Mouse (Mus musculus) layer of hippocampus, adult 2 months (tissue): ENCODE data around the gene Csrp3. TPM values are rescaled to one million over a fixed set of nuclear protein-coding genes. Genes with fewer than 3 reads are reported as not detected.

Experiments
- DNase-seq, 2 experiments: peaks; one replicate each; pipeline ENCODE4 v3.0.0; 2022; ENCODE audit warnings: low spot score in 2 of 2
- H3K27ac ChIP-seq: fragments of 200-600 bp; 2 replicates; pipeline ENCODE4 v1.8.1; 2022
- H3K4me3 ChIP-seq: fragments of 200-600 bp; 2 replicates; pipeline ENCODE4 v1.8.1; 2022; ENCODE audit warnings: mild to moderate bottlenecking
- CTCF ChIP-seq: fragments of 200-600 bp; conservative IDR thresholded peaks from 2 replicates; pipeline ENCODE4 v1.8.1; 2022; ENCODE audit warnings: antibody characterized with exemption, mild to moderate bottlenecking, moderate library complexity
- total RNA-seq, 2 experiments: library from RNA; stranded (reverse); gene quantifications; 2 replicates each; pipeline ENCODE4 v1.2.3; 2021

The Csrp3 gene
- total RNA-seq, 2 experiments from 2014 or later = not detected

DNA sequence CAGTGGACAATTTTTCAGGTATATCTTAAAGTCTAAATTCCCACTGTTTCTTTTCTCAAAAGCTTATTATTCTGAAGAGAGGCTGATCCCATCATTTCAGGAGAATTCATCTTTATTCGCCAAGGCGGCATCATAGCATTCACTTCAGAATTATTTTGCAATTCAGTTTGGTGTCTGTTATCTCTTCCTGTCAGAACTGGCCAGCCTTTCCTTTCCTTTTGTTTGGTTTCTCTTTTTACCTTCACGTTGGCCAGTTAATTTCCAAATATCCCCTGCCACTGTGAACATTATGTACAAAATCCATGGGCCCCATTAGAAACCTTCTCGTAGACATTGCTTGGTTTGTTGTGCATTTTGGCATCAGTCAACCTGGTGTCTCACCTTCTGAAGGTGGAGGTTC is 11.5 kb upstream of the Csrp3 start:
- DNase-seq = no peak
- TF ChIP-seq CTCF = no peak
- no peak overlapping the region for H3K27ac ChIP-seq

DNA sequence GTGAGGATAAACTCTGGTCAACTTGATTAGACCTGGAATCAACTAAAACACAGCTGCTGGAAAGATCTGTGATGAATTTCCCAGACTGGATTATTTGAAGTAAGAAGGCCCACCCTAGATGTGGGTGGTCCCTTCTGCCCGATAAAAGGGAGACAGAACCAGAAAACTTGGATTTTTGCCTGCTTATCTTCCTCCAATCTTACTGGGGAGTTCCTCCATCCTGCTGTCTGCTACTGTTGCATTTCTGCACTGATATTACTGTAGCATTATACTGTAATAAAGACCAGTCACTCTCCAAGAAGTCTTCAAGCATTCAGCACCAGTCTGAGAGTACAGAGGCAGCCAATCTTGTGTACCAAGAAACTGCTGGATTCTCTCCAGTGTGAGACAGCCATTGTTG is 10.4 kb upstream of the Csrp3 start:
- no peak for TF ChIP-seq CTCF
- Histone ChIP-seq H3K27ac (no peak overlapping the region), H3K4me3 (no peak overlapping the region)
- no peak for DNase-seq

More for the DNA sequence above, 11.5 kb upstream of the Csrp3 start:
- no peak overlapping the region for H3K4me3 ChIP-seq

DNA sequence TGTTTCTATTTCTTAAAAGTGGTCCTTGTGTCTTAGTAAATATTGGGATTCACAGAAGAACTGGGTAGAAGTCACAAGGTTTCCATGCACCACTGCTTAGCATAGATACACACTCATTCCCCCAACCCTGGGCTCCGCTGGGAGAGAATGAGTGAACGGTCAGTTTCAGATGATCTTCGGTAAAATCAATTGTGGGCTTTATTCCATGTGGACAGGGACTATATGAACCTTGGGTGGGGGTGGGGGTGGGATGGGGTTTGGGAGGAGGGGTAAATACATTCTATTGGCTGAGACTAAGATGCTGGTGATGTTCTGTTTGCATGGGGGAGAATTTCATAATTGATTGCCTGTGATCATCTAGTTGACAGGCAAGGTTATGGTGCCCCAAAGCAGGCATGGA is 7.6 kb upstream of the Csrp3 start:
- TF ChIP-seq CTCF = no peak
- Histone ChIP-seq H3K27ac (no peak overlapping the region), H3K4me3 (no peak overlapping the region)
- DNase-seq = no peak

DNA sequence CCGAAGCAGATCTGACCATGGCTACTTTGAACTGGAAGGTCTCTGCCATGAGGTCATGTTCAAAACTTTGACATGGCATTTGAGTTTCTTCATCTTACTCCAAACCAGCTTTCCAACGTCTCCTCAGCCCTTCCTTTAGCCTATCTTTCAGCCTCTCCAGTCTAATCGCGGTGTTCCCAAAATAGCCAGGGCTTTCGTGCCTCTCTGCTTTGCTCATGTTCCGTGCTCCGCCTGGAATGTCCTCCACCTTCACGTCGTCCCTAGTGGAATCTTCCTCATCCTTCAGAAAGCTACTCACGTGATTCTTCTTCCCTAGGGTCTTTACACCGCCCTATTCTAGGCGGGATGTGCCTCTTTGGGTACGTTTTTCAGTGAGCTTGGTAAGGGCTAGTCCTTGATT is 5.7 kb upstream of the Csrp3 start:
- no peak for DNase-seq
- Histone ChIP-seq H3K4me3 (no peak overlapping the region), H3K27ac (no peak overlapping the region)
- TF ChIP-seq CTCF = no peak

DNA sequence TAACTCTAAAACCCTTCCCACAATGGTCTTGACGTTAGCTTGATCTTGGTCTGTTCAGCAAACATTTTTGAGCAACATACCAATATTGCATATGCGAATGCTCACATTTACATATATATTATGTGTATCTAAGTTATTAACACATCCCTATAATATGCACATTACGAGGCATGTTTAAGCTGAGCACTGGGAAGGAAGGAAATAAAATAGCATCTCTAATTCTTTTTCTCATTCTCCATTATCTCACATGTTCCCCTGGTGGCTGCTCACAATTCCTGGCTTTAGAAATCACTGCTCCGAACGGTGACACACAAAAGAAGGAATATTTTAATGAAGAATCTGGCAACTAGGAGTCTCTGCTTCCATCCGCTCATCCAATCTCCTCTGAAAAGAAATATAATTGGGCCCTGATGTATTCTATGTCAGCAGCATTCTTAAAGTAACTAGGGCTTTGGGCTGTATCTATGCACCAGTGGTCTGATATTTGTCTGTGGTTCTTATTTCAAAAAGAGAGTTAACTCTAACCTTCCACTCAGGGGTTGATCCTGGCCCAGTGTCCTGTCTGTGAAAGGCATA is 3.8 kb upstream of the Csrp3 start:
- 0 out of 2 replicates have a peak, but pooled peaks have one; percentile 5 for TF ChIP-seq CTCF
- no peak overlapping the region for H3K27ac ChIP-seq
- H3K4me3 ChIP-seq = no peak overlapping the region

DNA sequence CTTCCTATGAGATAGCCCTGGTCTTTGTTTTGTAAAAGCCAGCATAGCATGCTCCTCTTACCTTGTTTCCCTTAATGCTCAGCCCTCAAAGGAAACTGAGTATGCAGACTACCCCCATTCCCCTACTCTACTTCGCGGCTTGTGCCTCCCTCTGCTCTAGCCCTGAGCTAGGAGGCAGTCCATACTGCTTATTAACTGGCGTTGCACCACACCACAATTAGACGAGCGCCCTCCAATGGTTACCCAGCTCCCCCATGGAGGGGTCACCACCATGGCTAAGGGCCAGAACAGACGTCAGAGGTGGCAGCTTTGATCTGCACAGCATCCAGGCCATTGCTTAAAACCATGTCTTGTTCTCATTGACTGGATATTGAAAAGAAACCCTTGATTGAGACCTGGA is 1.1 kb downstream of the Csrp3 start:
- Histone ChIP-seq H3K27ac (no peak overlapping the region), H3K4me3 (no peak overlapping the region)
- DNase-seq = no peak
- TF ChIP-seq CTCF = no peak

More for the DNA sequence above, 3.8 kb upstream of the Csrp3 start:
- DNase-seq = no peak

DNA sequence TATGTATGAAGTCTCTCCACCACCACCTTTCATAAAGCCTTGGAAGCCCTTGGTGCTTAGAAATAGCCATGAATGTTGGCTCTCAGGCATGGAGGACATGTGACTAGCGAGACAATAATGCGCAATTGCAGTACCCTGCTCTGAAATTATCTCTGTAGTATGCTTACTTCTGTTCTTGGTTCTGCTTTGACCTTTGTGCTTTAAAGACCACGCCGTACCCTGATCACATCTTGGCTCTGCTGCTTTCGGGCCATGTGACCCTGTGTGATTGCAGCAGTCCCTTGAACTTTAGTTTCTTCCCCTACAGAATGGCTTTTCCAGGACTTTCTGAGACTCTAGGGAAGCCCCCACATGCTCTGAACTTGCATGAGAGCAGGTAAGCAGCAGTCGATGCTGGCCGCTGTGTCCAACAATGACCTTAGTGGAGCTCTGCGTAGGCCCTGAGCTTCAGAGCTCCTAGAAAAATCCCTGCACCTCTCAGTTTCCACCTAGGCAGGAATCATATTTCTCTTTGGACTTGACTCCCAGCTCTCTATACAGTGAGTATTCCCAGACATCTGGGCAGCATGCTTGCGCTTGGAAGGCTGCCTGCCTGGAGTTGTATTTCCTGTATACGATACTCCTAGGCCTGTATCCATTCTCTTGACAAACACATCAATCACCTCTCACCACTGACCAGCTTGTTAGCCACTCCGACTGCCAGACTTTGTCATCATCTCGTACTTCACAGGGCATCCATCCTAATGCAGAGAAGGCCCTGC is 2.4 kb downstream of the Csrp3 start:
- Histone ChIP-seq H3K27ac (no peak overlapping the region), H3K4me3 (no peak overlapping the region)
- DNase-seq = no peak
- TF ChIP-seq CTCF = no peak

DNA sequence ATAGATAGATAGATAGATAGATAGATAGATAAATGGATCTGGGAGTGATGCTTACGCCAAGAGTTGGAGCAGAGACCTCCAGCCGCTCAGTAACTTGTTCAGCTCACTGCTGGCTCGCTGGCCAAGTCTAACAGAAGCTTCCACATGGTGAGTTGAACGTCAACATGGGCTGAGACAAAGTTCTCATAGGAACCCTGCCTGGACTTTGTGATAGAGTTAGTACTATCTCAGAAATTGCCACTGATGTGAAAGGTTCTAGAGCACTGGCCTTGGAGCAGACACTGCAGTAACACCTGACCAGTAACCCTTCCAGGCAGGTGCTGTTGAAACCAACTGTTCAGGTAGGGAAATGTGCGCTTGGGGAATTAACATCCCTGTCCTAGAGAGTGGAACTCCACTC is 4.3 kb downstream of the Csrp3 start:
- Histone ChIP-seq H3K4me3 (no peak overlapping the region), H3K27ac (no peak overlapping the region)
- TF ChIP-seq CTCF = no peak
- DNase-seq = no peak

DNA sequence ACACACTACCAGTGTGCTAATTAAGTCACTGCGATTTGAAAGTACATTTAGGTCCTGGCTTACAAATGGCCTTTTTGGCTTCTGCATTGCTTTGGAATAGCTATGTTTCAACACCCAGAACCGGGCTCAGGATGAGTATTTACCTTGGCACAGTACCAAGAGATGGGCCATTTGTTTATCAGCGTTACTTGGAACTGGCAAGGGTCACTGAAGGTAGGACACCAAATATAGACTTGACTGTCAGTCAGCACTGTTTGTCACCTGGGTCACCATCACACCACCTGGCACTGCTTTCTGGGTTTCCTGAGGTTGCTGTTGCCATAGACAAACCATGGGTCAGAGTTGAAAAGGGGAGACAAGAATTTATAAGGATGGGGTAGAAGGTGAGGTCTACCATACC is 5.5 kb downstream of the Csrp3 start:
- Histone ChIP-seq H3K4me3 (no peak overlapping the region), H3K27ac (no peak overlapping the region)
- no peak for TF ChIP-seq CTCF
- no peak for DNase-seq

DNA sequence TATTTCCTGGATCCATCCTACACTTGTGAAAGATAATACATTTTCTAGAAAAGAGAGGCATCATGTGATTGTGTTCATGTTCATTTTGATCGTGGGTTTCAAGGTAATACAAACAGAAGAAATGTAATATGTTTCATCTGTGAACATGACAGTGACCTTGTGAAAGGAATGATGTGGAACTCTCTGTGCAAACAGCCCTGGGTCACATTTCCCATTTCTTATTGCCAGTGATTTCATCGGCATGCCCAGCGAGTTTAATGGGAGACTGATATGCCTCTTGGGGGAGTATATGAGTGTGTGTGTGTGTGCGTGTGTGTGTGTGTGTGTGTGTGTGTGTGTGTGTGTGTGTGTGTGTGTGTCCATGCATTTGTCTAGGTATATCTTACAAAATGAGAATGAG is 6.3 kb downstream of the Csrp3 start:
- Histone ChIP-seq H3K27ac (no peak overlapping the region), H3K4me3 (no peak overlapping the region)
- no peak for DNase-seq
- TF ChIP-seq CTCF = no peak

DNA sequence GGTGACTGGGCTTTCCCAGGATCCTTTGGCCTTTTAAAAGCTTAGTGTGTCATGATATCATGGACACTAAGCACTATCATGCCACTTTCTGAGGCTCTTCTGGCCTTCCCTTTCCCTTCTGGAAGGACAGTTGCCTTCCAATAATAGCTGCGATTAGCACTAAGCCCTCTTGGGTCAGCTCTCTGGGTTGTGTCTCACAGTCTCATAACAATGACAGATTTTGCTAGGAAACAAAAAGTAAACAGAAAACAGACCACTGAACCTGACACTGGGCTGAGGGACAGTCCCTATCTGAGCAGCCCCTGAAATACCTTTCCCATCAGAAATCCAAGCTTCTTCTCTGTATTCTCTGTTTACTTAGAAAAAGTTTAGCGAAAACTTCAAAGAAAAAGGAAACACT is 7.3 kb downstream of the Csrp3 start:
- no peak for TF ChIP-seq CTCF
- no peak for DNase-seq
- no peak overlapping the region for H3K27ac ChIP-seq
- no peak overlapping the region for H3K4me3 ChIP-seq

DNA sequence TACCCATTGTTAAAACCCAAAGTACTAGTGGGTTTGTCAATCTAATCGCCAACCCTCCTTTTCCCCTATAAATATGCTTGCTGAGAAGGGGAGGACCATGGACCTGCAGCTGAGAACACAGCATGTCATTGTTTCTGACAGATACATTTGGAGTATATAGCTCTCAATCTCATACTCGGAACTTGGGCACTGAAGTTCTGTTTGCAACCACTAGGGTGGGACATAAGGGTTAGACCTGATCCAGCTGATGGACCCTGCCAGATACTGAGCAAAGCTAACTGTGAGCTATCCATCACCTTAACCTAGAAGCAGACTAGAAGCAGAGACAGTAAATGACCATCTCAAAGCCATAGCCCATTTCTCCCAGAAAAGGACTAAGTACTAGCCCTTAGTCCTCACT is 9.4 kb downstream of the Csrp3 start:
- no peak overlapping the region for H3K4me3 ChIP-seq
- peak; percentile 47 for TF ChIP-seq CTCF
- DNase-seq = no peak
- H3K27ac ChIP-seq = no peak overlapping the region

DNA sequence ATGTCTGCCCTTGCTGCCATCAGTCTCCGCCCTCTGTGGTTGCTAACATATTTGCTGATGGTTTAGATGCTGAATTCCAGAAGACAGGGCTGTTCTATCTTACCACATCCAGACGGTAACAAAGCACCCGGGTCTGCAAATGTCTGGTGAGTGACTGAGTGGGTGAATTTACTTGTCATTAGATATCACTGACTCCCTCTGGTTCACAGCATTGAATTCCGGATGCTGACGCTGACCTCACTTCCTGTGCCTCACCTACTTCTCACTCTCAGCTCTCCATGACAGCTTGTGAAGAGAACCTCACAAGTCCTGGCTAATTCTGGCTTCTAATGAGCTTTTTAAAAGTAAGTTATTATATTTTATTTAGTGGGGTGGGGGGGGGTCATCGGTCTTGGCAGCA is 10.9 kb downstream of the Csrp3 start:
- no peak for DNase-seq
- no peak for TF ChIP-seq CTCF
- Histone ChIP-seq H3K4me3 (no peak overlapping the region), H3K27ac (no peak overlapping the region)

DNA sequence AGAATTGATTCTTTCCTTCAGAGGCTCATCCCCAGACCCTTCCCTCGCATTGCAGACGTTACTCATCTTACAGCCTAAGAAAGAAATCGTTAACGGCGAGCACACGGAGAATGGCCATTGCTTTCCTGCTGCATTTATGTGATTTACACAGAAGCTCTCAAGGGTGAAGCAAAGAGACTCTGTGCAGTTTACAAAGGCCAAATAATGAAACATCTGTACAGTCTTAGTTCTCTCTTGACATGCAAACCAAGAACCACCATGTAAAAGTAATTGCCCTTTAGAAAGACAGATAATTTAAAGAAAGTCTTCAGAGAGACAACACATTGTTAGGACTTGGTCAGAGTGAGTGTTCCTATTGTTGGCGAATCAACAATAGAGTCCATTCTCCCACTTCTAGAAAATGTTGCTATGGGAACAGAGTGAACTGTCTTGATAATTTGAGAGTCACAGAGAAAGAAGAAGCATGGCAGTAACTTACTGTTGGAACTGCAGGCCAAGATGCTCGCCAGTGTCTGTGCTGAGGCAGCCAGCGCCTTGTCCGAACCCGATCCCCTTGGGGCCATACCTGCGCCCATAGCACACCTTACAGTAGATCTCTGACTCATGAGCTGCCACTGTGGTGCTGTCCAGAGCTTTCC is 12.7 kb downstream of the Csrp3 start:
- TF ChIP-seq CTCF = no peak
- Histone ChIP-seq H3K4me3 (no peak overlapping the region), H3K27ac (no peak overlapping the region)
- DNase-seq = no peak
